Mouse (Mus musculus) neural tube, embryonic 12.5 days (tissue): ENCODE results near the gene Nat8f4. TPM values are rescaled to one million over a fixed set of nuclear protein-coding genes. Genes with fewer than 3 reads are reported as not detected.
"Not testable (repeated sequence)": the region's sequence is repeated elsewhere in the genome, so short reads cannot be mapped to it uniquely, and the experiment has no call there.

Experiments used
- ATAC-seq: fragments of 200-750 bp; cut with Nextera tagmentation; 2 replicates; pipeline ENCODE4 v1.8.0; 2017; ENCODE audit warnings: low read depth, mild to moderate bottlenecking, moderate TSS enrichment, moderate library complexity; ENCODE audit not compliant: low FRiP score
- H3K27ac ChIP-seq: fragments of 300-500 bp; sonication (generic); 2 replicates; pipeline ENCODE4 v1.5.1; 2016
- H3K27me3 ChIP-seq: fragments of 300-500 bp; sonication (generic); replicated peaks from 2 replicates; pipeline ENCODE4 v1.6.1; 2016; ENCODE audit warnings: mild to moderate bottlenecking
- H3K36me3 ChIP-seq: fragments of 300-500 bp; sonication (generic); 2 replicates; pipeline ENCODE4 v1.6.1; 2016; ENCODE audit warnings: mild to moderate bottlenecking
- H3K4me1 ChIP-seq: fragments of 300-500 bp; sonication (generic); 2 replicates; pipeline ENCODE4 v1.6.1; 2016
- H3K4me2 ChIP-seq: fragments of 300-500 bp; sonication (generic); replicated peaks from 2 replicates; pipeline ENCODE4 v1.6.1; 2016; ENCODE audit warnings: mild to moderate bottlenecking
- H3K4me3 ChIP-seq: fragments of 300-500 bp; sonication (generic); 2 replicates; pipeline ENCODE4 v1.5.1; 2016
- H3K9ac ChIP-seq: fragments of 300-500 bp; sonication (generic); 2 replicates; pipeline ENCODE4 v1.6.1; 2016; ENCODE audit warnings: mild to moderate bottlenecking
- H3K9me3 ChIP-seq: fragments of 300-500 bp; sonication (generic); 2 replicates; pipeline ENCODE4 v1.6.1; 2016; ENCODE audit warnings: mild to moderate bottlenecking
- WGBS: fragments of 180-500 bp; shearing (Covaris S2); methylation state at CpG from one replicate; pipeline ENCODE4 v1.1.7; 2016; 5-methylcytosine and 5-hydroxymethylcytosine counted together
- polyA plus RNA-seq: library from polyadenylated mRNA; unstranded; fragments of >200 nt; fragmentation: Nextera tagmentation; extraction: Ambion mirVana; gene quantifications from 2 replicates; pipeline ENCODE4 v1.2.1, GENCODE M21; 2016

The Nat8f4 gene
- polyA plus RNA-seq, 1 experiment from 2014 or later, result 4.6 TPM

- no peaks in the 10 kb centered on the region for H3K27me3 ChIP-seq
- WGBS, result 87% methylated on average over 2 of the region's 2 CpGs
- H3K36me3 ChIP-seq, result no peaks in the 10 kb centered on the region
- no peak overlapping the region for H3K4me2 ChIP-seq
- no peak overlapping the region for H3K9ac ChIP-seq
- no peaks in the 10 kb centered on the region for H3K4me1 ChIP-seq
- peaks cover 16% of the 10 kb centered on the region for H3K9me3 ChIP-seq
- no peak for ATAC-seq
- H3K4me3 ChIP-seq, result no peak overlapping the region
- H3K27ac ChIP-seq, result no peak overlapping the region
Observed at GRCm38 (mm10) chr6:85888961-85889360, 15.7 kb downstream of the Nat8f4 start.

DNA sequence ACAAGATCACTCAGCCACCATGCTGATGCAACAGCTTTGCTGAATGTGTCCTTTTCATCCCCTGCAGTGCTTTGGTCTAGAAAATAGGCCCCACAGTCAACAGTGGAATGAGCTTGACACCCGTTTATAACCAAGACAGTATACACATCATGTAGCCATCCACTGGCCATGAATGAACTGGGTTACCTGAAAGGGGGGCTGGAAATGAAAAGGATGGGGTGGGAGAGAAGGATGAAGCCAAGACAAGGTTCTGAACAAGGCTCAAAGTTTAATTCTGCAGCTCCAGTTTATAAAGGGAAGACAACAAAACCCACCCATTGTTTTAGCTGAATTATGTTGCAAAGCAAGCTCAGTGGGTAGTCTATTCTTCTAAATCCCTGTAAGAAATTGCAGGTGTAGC, 20.4 kb downstream of the Nat8f4 start:
- Histone ChIP-seq H3K4me2 (no peak overlapping the region), H3K4me1 (no peaks in the 10 kb centered on the region), H3K36me3 (no peaks in the 10 kb centered on the region), H3K27ac (no peak overlapping the region), H3K9me3 (peaks cover 18% of the 10 kb centered on the region), H3K4me3 (no peak overlapping the region), H3K27me3 (no peaks in the 10 kb centered on the region), H3K9ac (no peak overlapping the region)
- WGBS, result 79% methylated on average over 1 of the region's 1 CpGs
- no peak for ATAC-seq

DNA sequence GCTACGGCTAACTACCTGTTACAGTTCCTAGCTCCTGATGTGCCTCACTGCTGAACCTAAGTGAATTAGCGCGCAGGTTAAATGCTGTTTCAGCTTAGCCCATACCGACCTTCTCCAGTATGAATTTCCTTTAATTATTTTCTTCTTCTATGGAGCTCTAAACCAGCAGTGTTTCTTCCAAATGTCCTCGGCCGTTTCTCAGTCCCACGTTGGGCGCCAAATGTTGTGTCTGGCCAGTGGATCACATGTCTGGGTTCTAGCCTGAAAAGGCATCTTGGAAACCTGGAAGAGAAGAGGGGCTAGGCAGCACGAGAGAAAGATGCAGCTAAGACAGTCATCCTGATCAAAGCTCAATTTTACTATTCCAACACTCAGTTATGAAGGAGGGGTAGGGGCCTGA, 21.4 kb downstream of the Nat8f4 start:
- WGBS, result 92% methylated on average over 9 of the region's 9 CpGs
- ATAC-seq, H3K27me3 ChIP-seq: not testable (repeated sequence)

DNA sequence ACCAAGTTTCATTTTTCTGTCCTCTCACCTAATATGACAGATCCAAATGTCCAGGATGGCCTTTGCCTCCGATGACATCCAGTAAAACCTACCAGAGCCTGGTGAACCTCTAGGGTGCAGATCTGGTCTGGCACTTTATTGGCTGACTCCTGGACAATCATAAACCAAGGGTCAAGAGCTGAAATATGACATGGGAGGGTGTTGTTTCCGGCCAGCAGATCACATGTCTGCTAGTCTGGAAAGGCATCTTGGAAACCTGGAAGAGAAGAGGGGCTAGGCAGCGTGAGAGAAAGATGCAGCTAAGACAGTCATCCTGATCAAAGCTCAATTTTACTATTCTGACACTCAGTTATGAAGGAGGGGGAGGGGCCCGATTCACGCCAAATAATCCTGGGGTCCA, 35.7 kb downstream of the Nat8f4 start, which contains the start of gene Nat8f2:
Gene Nat8f2, minus strand, starts transcription at position 153 of the 400 bp plus-strand sequence.
- not testable (repeated sequence) for ATAC-seq, H3K9ac ChIP-seq, H3K4me1 ChIP-seq, H3K4me2 ChIP-seq, H3K27ac ChIP-seq, H3K9me3 ChIP-seq, H3K4me3 ChIP-seq, H3K36me3 ChIP-seq, H3K27me3 ChIP-seq
- 82% methylated on average over 5 of the region's 5 CpGs for WGBS

More for the DNA sequence above, 21.4 kb downstream of the Nat8f4 start:
- peaks cover 18% of the 10 kb centered on the region for H3K9me3 ChIP-seq
- H3K4me3 ChIP-seq, H3K27ac ChIP-seq, H3K36me3 ChIP-seq, H3K9ac ChIP-seq, H3K4me2 ChIP-seq, H3K4me1 ChIP-seq: not testable (repeated sequence)

DNA sequence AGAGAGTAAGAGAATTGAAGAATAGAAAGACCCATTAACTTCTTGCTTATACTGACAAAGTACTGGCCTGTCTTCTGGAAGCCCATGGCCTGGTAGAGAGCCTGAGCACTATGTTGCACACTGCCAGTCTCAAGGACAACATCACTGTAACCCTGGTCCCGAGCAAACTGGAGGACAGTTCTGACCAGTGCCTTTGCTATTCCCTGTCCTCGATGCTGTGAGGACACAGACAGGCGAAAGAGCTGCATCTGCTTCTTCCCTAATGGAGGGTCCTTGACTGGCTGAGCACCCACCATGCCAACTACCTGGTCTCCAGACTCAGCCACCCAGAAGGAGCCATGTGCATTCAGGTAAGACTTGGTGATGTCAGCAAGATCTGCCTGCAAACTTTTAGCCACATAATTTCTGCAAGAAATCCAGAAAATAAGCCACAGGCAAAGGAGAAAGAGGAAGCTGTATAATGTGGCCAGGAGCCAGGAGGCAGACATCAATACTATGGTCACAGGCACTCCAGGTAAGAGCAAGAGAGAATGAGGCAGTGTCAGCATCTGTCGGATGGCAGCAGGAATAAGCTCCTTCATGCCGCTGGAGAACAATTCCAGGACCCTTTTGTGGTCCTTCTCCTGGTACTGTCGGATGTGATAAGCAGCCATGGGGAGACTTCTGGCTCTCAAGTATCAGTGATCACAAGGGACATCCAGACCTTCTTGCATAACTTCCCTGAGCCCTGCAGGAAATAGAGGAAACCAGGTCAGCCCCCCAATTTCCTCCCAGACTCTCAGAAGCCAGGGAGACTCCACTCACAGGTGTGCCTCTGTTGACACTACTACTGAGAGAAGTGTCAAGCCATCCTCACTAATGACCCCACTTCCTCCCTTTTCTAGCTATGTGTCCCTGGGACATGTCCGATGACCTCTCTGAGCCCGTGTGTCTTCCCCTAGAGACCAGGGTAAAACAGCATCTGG, 36.7 kb downstream of the Nat8f4 start:
- WGBS, result 88% methylated on average over 8 of the region's 8 CpGs
- Histone ChIP-seq H3K4me3 (no peak overlapping the region), H3K9me3 (no peaks in the 10 kb centered on the region), H3K4me2 (no peak overlapping the region), H3K36me3 (no peaks in the 10 kb centered on the region), H3K27ac (no peak overlapping the region), H3K27me3 (no peaks in the 10 kb centered on the region), H3K9ac (no peak overlapping the region), H3K4me1 (no peaks in the 10 kb centered on the region)
- no peak for ATAC-seq

- not testable (repeated sequence) for H3K36me3 ChIP-seq, H3K9me3 ChIP-seq, H3K27me3 ChIP-seq, H3K4me1 ChIP-seq, H3K9ac ChIP-seq, H3K4me2 ChIP-seq, H3K4me3 ChIP-seq, ATAC-seq, H3K27ac ChIP-seq
- 58% methylated on average over 1 of the region's 1 CpGs for whole genome bisulfite sequencing
Observed at GRCm38 (mm10) chr6:85866995-85867394, 37.7 kb downstream of the Nat8f4 start.

GRCm38 (mm10) chr6:85866166-85866565, 38.5 kb downstream of the Nat8f4 start:
- H3K9ac ChIP-seq, H3K4me1 ChIP-seq, H3K27ac ChIP-seq, H3K27me3 ChIP-seq, H3K4me3 ChIP-seq, ATAC-seq, H3K4me2 ChIP-seq, H3K36me3 ChIP-seq, H3K9me3 ChIP-seq: not testable (repeated sequence)
- WGBS, result 87% methylated on average over 3 of the region's 3 CpGs

DNA sequence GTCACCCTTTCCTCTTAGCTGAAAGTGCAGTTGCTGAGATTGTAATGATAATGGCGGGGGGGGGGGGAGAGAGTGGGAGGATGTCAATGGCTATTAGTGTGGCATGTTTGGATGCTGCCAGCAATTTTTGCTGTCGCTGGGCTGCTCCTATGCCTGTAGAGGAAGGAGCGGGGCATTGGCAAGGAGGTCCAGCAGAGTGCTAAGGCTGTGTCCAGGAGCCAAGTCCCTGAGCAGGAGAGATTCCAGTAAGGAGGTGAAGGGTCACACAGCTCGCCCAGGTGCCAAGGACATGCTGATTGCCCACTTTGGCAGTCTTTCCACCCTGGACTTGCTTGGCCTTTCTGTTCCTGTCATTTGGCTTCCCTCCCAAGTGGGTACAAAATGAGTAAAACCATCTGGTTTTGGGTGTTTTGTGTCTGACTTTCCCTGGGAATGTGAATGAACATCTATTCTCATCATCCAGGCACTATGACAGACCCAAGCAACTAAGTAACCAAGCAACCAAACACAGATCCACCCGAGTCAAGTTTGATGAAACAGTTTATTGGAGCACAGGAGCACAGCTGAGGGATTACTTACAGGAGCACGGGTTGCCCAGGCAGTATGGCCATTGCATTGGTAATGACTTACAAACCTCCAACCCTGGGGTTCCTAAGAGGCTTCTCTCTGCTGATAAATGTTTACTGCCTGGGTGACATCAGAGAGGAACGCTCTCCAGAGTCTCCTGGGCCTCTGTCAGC, 39.6 kb downstream of the Nat8f4 start:
- H3K27ac ChIP-seq, H3K4me1 ChIP-seq, H3K4me3 ChIP-seq, ATAC-seq, H3K9me3 ChIP-seq, H3K36me3 ChIP-seq, H3K9ac ChIP-seq, H3K27me3 ChIP-seq, H3K4me2 ChIP-seq: not testable (repeated sequence)
- WGBS, result 64% methylated on average over 6 of the region's 7 CpGs

DNA sequence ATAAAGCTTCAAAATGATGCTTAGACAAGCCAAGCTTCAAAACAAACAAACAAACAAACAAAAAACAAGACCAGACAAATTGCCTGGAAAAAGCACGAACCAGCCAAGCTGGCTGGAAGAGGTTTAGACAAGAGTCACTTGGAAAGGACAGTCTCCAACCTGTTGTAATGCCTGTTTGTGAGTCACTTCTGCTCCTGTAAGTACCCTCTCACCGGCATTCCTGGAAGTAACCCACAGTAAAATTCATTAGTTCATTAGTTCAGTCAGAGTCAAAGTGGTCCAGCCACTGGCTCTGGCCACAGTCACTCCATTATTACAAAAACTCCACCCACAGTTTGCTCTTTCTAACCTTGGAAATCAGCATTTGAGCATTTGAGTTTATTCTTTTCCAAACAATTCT, 40.8 kb downstream of the Nat8f4 start:
- ATAC-seq, result no peak
- no peaks in the 10 kb centered on the region for H3K4me1 ChIP-seq
- H3K9me3 ChIP-seq, result no peaks in the 10 kb centered on the region
- H3K27ac ChIP-seq, result no peak overlapping the region
- no peaks in the 10 kb centered on the region; the same call in 1 of the 2 replicates for H3K27me3 ChIP-seq
- no peak overlapping the region for H3K4me3 ChIP-seq
- 91% methylated on average over 2 of the region's 2 CpGs for WGBS
- no peaks in the 10 kb centered on the region for H3K36me3 ChIP-seq
- no peak overlapping the region for H3K9ac ChIP-seq
- no peak overlapping the region for H3K4me2 ChIP-seq

GRCm38 (mm10) chr6:85863136-85863535, 41.5 kb downstream of the Nat8f4 start:
- no peak overlapping the region for H3K4me2 ChIP-seq
- H3K27ac ChIP-seq, result no peak overlapping the region
- no peaks in the 10 kb centered on the region for H3K9me3 ChIP-seq
- H3K4me3 ChIP-seq, result no peak overlapping the region
- no peak for ATAC-seq
- no peaks in the 10 kb centered on the region; the same call in 1 of the 2 replicates for H3K27me3 ChIP-seq
- H3K9ac ChIP-seq, result no peak overlapping the region
- no peaks in the 10 kb centered on the region for H3K4me1 ChIP-seq
- 87% methylated on average over 2 of the region's 2 CpGs for WGBS
- H3K36me3 ChIP-seq, result no peaks in the 10 kb centered on the region

- Histone ChIP-seq H3K27ac (no peak overlapping the region), H3K9ac (no peak overlapping the region), H3K4me1 (no peaks in the 10 kb centered on the region), H3K36me3 (no peaks in the 10 kb centered on the region), H3K9me3 (no peaks in the 10 kb centered on the region), H3K27me3 (no peaks in the 10 kb centered on the region; the same call in 1 of the 2 replicates), H3K4me3 (no peak overlapping the region), H3K4me2 (no peak overlapping the region)
- ATAC-seq, result no peak
- 81% methylated on average over 3 of the region's 3 CpGs for WGBS
Observed at GRCm38 (mm10) chr6:85862565-85862964, 42.1 kb downstream of the Nat8f4 start.

DNA sequence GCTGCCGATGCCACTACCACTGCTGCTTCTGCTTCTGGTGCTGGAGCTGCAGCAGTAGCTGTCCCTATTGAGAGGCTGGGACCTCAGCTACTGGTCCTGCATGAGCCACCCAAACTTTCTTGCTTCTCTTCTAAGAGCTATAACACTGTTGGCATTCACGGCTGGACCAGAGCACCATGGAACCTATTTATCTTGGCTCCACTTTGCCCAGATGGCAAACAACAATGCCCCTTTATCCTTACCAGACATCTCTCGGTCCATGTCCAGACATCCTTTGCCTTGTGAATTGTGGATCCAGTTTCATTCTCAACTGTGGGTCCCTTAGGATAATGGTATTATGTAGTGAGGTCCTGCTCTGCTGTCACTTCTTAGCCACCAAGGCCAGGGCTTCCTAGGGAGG, 43.4 kb downstream of the Nat8f4 start:
- Histone ChIP-seq H3K4me2 (no peak overlapping the region), H3K36me3 (no peaks in the 10 kb centered on the region), H3K27me3 (no peaks in the 10 kb centered on the region; the same call in 1 of the 2 replicates), H3K27ac (no peak overlapping the region), H3K9ac (no peak overlapping the region), H3K4me3 (no peak overlapping the region), H3K9me3 (no peaks in the 10 kb centered on the region), H3K4me1 (no peaks in the 10 kb centered on the region)
- ATAC-seq, result no peak
- 73% methylated on average over 3 of the region's 3 CpGs for WGBS
